Mouse (Mus musculus) monocyte, adult 5-6 weeks (primary cell): ENCODE measurements around the gene Sprr1a. TPM values are rescaled to one million over a fixed set of nuclear protein-coding genes. Genes with fewer than 3 reads are reported as not detected.
"Not testable (repeated sequence)": the region's sequence is repeated elsewhere in the genome, so short reads cannot be mapped to it uniquely, and the experiment has no call there.

Experiments
- ATAC-seq: fragments of 153-309, 156-312 bp; replicated peaks from 2 replicates; pipeline ENCODE4 v1.8.0; 2017; ENCODE audit warnings: mild to moderate bottlenecking; ENCODE audit not compliant: low TSS enrichment, insufficient number of reproducible peaks, severe bottlenecking, poor library complexity, low FRiP score
- total RNA-seq: library from RNA; stranded (forward); fragments of 200-1000, 200-491, 200-594 nt; gene quantifications from 3 replicates; pipeline ENCODE4 v1.2.3, GENCODE M21; 2017

The Sprr1a gene
- not detected in 3 replicates for total RNA-seq

DNA sequence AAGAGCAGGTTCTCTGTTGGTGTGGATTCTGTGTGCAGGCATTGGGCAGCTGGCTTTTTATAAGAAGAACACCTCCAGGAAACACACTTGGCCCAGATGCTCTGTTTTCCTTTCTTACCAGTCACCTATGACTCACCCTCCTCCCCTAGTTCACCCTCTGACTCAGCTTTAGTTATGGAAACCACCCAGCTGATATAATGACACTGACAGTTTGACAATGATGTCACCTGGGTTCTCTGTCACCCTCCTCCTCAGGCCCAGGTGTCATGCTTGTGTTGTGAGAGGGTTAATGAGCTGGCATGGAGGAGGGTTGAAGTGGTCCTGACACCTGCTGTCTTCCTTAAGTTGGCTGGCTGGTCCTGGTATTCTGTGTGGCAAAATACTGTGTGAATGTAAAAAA lies at the start of gene Sprr1a:
Sprr1a (minus strand) TSS at position 33 of the 400 bp plus-strand sequence.
- ATAC-seq, result no peak

DNA sequence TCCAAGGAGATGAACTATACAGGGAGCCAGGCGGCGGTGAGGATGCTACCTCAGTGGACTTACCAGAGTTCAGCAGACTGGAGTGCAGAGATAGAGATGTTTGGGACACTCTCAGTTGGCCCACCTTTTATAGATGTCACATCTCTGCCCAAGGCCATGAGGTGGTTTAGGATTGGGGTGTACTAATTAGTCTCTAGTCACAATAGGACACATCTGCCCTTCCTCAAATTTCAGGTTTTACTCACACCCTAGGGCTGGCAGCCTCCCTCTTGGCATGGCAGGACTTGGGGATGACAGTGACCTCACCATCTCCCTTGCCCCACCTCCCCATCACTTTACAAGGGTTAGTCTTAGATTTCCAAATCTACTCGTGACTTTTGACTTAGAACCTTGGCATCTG lies 48.7 kb upstream of the Sprr1a start, which contains the start of gene 2310046K23Rik:
2310046K23Rik (minus strand) TSS at position 101 of the 400 bp plus-strand sequence.
- ATAC-seq, result no peak

DNA sequence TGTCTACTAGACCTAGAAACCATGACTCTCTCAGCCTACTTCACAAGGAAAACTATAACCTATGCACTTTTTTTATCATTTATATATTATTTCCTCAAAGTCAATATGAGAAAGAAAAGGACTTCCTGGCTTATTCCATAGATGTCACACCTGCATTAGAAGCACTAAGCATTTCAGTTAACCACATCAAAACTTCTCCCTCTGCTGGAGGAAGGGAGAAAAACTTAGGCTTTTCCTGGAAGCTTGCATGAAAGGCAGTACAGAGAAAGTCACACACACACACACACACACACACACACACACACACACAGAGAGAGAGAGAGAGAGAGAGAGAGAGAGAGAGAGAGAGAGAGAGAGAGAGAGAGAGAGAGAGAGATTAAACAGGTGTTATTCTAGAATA lies 26.6 kb upstream of the Sprr1a start:
- ATAC-seq, result no peak

DNA sequence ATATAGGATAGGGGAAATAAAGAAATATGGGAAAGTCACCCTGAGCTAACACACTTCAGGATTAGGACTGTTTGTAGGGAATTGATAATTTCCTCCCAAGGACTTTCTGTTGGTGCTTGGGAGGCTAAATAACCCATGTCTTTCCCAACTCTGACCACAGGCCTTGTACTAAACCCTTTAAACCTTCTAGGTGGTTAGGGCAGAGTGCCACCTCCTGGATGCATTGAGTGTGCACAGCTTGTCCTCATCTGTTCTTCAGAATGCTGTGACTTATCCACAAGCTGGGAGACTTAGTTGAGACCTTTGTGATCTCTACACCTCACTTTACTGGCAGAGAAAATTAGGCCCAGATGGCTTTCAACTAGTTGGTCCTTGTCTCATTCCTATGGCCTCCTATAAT lies 25.1 kb upstream of the Sprr1a start:
- no peak for ATAC-seq

DNA sequence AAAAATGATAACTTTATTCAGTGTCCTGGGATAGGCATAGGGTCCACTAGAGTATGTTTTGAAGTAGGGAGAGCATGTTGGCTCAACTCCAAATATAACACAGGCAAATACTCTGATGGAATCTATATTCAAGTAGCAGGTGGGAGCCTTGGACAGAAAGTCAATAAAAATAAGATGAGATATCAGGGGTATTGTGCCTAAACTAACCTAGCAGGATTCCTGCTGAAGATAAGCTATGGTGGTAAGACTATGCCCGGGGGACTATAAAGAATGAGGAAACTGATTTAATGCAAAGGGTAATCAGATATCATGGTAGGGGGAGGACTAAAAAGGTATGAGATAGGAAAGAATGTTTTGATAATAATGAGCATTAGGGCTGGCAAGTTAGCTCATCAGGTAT lies 22.5 kb upstream of the Sprr1a start:
- no peak for ATAC-seq

DNA sequence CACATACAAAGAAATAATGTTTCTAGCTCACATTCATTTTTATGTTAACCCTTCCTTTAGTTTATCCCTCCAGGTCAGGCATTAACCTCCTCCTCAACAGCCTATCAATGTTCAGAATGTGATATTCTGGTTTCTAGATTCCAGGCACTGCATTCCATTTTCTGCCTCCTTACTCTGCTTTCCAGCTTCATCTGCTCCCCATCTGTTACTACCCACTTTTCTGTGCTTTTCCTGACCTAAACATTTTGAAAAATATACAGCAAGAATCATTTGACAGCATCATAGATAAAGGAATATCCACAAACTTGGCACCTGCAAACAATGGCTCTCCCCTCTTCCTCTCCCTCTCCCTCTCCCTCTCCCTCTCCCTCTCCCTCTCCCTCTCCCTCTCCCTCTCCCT lies 17.8 kb upstream of the Sprr1a start:
- no peak for ATAC-seq

DNA sequence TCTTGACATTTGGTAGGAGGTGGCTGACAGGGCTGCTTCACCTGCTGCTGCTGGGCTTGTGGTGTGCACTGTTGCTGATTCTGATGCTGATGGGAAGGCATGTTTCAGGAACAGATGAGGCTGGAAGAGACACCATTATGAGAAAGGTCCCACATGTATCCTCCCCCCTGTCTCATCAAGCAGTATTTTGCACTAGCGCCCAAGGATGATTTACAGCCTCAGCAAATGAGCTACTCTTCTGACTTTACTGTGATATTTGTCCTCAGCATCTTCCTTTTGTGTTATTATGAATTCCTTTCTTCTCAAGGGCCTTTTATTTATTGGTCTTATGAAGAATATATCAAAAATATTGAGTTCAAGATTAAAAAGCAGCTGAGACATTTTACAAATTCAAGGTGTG lies 14.7 kb upstream of the Sprr1a start, which contains the start of gene Sprr4:
Sprr4 (minus strand) TSS at position 101 of the 400 bp plus-strand sequence.
- no peak for ATAC-seq

DNA sequence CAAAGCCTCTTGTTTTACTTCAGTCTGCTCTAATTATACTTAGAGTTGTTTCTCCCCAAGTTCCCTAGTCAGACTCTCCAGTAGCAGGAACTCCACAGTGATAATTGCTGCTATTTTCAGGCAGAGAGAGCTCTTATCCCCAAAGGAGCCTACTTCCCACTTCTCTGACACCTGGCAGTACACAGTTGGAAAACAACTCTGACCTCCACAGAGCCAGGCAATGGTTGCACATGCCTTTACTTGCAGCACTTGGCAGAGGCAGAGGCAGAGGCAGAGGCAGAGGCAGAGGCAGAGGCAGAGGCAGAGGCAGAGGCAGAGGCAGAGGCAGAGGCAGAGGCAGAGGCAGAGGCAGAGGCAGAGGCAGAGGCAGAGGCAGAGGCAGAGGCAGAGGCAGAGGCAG lies 4.6 kb upstream of the Sprr1a start:
- ATAC-seq, result not testable (repeated sequence)

DNA sequence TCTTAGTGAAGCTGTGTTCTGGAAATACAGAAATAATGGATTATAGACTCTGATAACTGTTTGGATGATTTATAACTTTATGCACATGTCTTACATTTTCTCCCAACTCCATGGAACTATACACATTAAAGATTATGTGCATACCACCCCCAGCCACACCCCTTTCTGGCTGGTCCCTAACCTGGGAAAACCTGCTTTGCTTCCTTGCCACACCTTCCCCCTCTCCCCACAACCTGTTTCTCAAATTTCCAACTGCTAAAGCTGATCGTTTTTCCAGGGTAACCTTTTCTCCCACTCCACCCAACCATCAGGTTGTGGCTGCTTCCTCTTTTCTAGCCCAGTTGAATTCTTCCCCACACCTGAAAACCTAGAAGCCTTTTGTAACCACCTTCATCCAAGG lies 612 bp upstream of the Sprr1a start:
- ATAC-seq, result no peak

DNA sequence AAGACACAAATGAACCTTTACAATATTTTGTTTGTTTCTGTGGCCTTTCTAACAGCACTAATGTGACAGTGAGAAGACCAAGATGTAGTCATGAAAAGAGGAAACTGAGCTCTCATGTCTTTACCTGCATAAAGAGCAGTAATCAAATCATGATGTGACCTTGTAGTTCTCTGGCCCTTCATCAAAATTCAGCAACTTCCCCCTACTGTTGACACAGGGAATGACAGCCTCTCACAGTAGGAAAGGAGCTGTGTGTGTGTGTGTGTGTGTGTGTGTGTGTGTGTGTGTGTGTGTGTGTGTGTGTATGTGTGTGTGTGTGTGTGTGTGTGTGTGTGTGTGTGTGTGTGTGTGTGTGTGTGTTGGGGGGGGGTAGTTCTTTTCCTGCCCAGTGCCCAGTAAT lies 4.4 kb downstream of the Sprr1a start:
- ATAC-seq, result not testable (repeated sequence)

DNA sequence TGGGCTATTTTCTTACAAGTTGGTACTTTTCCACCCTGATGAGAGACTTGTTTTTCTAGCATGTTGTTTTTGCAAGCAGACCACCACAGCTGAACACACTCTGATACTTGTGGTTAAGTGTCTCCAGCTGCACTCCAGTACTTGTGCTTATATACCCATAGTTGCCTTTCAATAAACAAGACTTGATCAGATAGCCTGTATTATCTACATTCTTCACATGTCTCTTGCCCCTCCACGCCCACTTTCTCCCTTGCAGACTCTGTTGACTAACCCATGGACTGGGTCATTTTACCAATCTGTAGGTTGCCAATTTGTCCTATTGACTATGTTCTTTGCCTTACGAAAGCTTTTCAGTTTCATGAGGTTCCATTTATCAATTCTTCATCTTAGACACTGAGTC lies 15.6 kb downstream of the Sprr1a start:
- no peak for ATAC-seq

DNA sequence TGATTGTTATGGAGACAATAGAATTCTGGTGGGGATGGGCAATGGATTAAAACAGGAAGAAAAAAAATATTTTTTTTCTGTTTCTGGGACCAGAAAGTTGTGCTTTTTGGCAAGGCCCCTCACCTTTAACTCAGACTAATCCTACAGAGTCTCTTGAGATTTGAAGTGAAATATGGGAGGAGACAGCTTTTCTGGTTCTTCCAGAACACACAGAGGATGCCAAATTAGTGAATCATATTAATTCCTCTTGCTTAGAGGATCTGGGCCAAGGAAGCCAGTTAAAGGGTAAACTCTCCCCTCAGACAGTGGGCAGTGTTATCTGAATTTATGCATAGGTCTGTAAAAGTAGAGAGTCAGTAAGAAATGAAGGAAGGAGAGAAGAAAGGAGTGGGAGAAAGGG lies 18.3 kb downstream of the Sprr1a start:
- ATAC-seq, result no peak

DNA sequence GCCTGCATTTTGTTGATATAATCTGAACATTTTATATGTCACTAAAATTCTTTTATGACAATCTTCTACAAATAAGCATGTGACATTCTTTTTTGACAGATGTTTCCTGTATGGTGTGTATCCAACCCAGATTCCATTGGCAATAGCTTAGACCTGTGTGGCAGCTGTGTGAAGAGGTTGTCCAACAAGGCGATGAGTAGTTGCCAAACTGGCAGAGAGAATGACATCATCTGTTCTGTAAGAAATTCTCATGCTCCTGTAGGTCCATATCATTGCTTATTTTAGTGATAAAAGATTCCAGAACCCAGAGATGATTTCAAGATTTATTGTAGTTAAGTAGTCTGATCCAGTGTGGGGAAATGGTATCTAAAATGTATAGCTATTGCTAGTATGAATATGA lies 19.1 kb downstream of the Sprr1a start:
- no peak for ATAC-seq

DNA sequence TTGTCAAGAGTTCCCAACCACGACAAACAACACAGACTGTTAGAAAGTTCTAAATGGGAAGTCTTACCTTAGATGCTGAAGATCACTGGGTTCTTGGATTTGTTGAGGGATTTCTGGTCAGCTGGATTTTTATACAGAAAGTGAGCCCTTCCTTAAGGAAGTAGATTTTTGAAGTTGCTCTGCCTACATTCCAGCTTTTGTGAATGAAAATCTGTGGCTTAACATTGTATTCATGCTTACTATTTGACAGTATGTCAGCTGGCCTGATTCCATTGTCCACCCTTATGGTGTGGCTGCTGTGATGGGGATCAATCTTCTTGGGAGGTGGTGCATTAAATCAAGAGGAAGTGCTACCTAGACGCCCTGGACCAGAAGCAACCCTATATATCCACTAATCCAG lies 27.1 kb downstream of the Sprr1a start, which contains the start of gene Sprr3:
Sprr3 (minus strand) TSS at position 101 of the 400 bp plus-strand sequence.
- no peak for ATAC-seq

DNA sequence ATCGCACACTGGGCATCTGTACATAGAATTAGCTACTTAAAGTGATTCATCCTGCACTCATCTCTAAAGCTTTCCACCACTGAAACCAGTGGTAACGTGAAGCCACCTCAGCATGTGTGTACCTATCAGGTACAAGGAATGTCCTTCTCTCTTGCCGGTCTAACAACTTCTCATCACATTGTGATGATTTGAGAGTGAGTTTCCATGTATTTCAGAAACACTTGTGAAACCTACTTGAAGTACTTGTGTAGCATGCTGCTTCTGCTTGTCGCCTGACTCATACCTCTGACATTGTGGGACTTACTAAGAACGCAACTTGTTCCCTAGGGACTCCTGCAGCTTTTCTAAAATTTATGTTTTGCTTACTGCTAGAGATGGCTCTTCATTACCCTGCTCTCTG lies 30.5 kb downstream of the Sprr1a start:
- no peak for ATAC-seq

DNA sequence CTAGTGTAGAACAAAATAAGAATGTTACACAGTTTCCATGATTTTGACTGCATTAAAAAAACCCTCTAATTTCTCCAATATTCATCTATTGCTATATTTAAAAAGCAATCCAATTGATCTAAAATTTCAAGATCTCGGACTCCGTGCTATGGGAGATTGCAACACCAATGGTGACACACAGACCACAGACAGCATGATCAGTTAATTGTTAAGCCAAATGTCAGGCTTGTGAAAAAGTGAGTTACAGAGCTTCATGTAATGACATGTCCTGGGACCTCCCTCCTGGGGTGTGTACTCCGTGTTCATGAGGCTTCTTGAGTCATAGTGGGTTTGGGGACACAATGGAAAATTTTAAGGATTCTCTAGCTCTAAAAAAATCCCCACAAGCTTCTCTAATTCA lies 45.5 kb downstream of the Sprr1a start:
- no peak for ATAC-seq

DNA sequence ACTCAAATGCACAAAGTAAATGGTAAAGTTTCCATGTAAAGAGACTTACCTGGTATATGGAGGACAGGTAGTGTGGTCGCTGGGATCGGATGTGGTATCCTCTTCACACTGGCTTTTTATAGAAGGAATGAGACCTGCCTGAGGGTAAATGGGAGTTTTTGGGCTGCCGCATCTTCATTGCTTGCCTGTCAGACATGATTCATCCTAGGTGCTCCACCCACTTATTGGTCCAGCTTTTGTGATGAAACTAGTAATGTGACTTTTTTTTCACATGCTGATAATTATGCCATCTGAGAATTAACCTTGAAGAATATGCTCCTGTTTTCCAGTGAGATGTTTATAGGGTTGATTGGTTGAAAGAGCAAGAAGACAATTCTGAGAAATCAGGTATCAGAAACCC lies 47.0 kb downstream of the Sprr1a start, which contains the start of gene Sprr1b:
Sprr1b (minus strand) TSS at position 101 of the 400 bp plus-strand sequence.
- ATAC-seq, result no peak

Other genes starting within 250 kb of the Sprr1a start
- gene Sprr2a3, start 200.5 kb downstream of the Sprr1a start, total RNA-seq, result not detected in 3 replicates
- not detected in 3 replicates for gene Sprr2b, start 169.3 kb downstream of the Sprr1a start, total RNA-seq
- gene Sprr2d, start 146.8 kb downstream of the Sprr1a start, total RNA-seq, result not detected in 3 replicates
- gene Sprr2e, start 133.8 kb downstream of the Sprr1a start, total RNA-seq, result not detected in 3 replicates
- gene Sprr2f, start 120.7 kb downstream of the Sprr1a start, total RNA-seq, result not detected in 3 replicates
- not detected in 3 replicates for gene Sprr2h, start 100.2 kb downstream of the Sprr1a start, total RNA-seq
- not detected in 3 replicates for gene Sprr2i, start 77.9 kb downstream of the Sprr1a start, total RNA-seq
- gene Sprr2j-ps, start 67.8 kb downstream of the Sprr1a start, total RNA-seq, result not detected in 3 replicates
- 1.3 to 3.4 TPM (median 2.5 TPM) in 3 replicates for gene Gm9774, start 56.5 kb downstream of the Sprr1a start, total RNA-seq
- gene Sprr2k, start 53.3 kb downstream of the Sprr1a start, total RNA-seq, result not detected in 3 replicates
- not detected in 3 replicates for gene Sprr1b, start 47.1 kb downstream of the Sprr1a start, total RNA-seq
- not detected in 3 replicates for gene Sprr3, start 27.2 kb downstream of the Sprr1a start, total RNA-seq
- gene Sprr4, start 14.6 kb upstream of the Sprr1a start, total RNA-seq, result not detected in 3 replicates
- gene 2310046K23Rik, start 48.6 kb upstream of the Sprr1a start, total RNA-seq, result not detected in 3 replicates
- gene Ivl, start 87.8 kb upstream of the Sprr1a start, total RNA-seq, result not detected in 3 replicates
- gene Smcp, start 103.1 kb upstream of the Sprr1a start, total RNA-seq, result not detected in 3 replicates
- gene 2210017I01Rik, start 121.6 kb upstream of the Sprr1a start, total RNA-seq, result not detected in 3 replicates
- not detected in 3 replicates for gene Lce6a, start 135.8 kb upstream of the Sprr1a start, total RNA-seq
- gene Lce1a1, start 162.4 kb upstream of the Sprr1a start, total RNA-seq, result not detected in 3 replicates
- gene Lce1b, start 171.0 kb upstream of the Sprr1a start, total RNA-seq, result not detected in 3 replicates
- not detected in 3 replicates for gene Lce1a2, start 184.4 kb upstream of the Sprr1a start, total RNA-seq
- not detected in 3 replicates for gene Lce1c, start 193.4 kb upstream of the Sprr1a start, total RNA-seq
- gene Lce1d, start 201.3 kb upstream of the Sprr1a start, total RNA-seq, result not detected in 3 replicates
- not detected in 3 replicates for gene Lce1e, start 223.2 kb upstream of the Sprr1a start, total RNA-seq
- not detected in 3 replicates for gene Lce1f, start 234.5 kb upstream of the Sprr1a start, total RNA-seq